ENCODE assay signal across 22 mouse cellular contexts in genomic region chr15:98673732-98674131, GRCm38 (mm10). TPM values are rescaled to one million over a fixed set of nuclear protein-coding genes. Genes with fewer than 3 reads are reported as not detected.
DNase-seq lines count a peak whose midpoint lies in the region; ATAC-seq and TF ChIP-seq lines count a peak whose summit lies in the region.
"Had no signal": no experiment of that assay in that cellular context is flagged by ENCODE, and none has a peak within 500 bp of the region (broad histone marks: within the 10 kb centered on the region; RNA-seq: fewer than 3 reads in every experiment).

No protein-coding gene starts in this region.

- peak; percentile 65 for DNase-seq in MN1 (ENCODE audit: low spot score)
- DNase-seq in hindbrain, postnatal 0 days (ENCODE audit: low spot score) = no peak
- no peak for DNase-seq in midbrain, postnatal 0 days (ENCODE audit: low spot score)
- DNase-seq in layer of hippocampus, adult 2 months (ENCODE audit: low spot score in 2 of 2) = no peak
- no peak for DNase-seq in B cell, adult 2 months
- DNase-seq in embryo, embryonic 11 days = no peak
- DNase-seq in cerebellum, adult 9-11 months = no peak
- DNase-seq: cerebellum, adult 11 months; cerebellum, postnatal 25 days; heart, postnatal 10 days; kidney, adult 8-10 months; kidney, postnatal 25 days; lung, adult 18-20 months; lung, postnatal 36 days; right cerebral cortex, postnatal 25 days had no signal

- peak overlapping the region; percentile 51; the same call in 1 of the 2 replicates for H3K4me3 ChIP-seq in forebrain, embryonic 15.5 days
- no peak overlapping the region for H3K4me3 ChIP-seq in hindbrain, postnatal 0 days (ENCODE audit: low read length)
- H3K4me3 ChIP-seq in midbrain, postnatal 0 days (ENCODE audit: low read depth, low read length) = no peak overlapping the region; the same call in 1 of the 2 replicates
- H3K4me3 ChIP-seq in layer of hippocampus, adult 2 months = no peak overlapping the region
- H3K4me3 ChIP-seq: erythroblast, embryonic 14.5 days; heart, embryonic 10.5 days; limb, embryonic 15.5 days had no signal

- WGBS in forebrain, embryonic 15.5 days = 79% methylated on average over 7 of the region's 7 CpGs
- WGBS in hindbrain, postnatal 0 days = 77% methylated on average over 7 of the region's 7 CpGs
- 77% methylated on average over 7 of the region's 7 CpGs for WGBS in midbrain, postnatal 0 days

- no peaks in the 10 kb centered on the region; the same call in 1 of the 2 replicates for H3K36me3 ChIP-seq in forebrain, embryonic 15.5 days
- H3K36me3 ChIP-seq in hindbrain, postnatal 0 days (ENCODE audit: insufficient read depth, low read length) = no peaks in the 10 kb centered on the region
- H3K36me3 ChIP-seq in midbrain, postnatal 0 days (ENCODE audit: insufficient read depth, low read length) = peaks cover 9% of the 10 kb centered on the region
- H3K36me3 ChIP-seq: heart, embryonic 10.5 days; limb, embryonic 15.5 days had no signal

- H3K4me1 ChIP-seq in forebrain, embryonic 15.5 days = peaks cover 38% of the 10 kb centered on the region
- H3K4me1 ChIP-seq in hindbrain, postnatal 0 days (ENCODE audit: insufficient read depth, low read length) = peaks cover 10% of the 10 kb centered on the region
- H3K4me1 ChIP-seq in midbrain, postnatal 0 days (ENCODE audit: insufficient read depth, low read length) = peaks cover 17% of the 10 kb centered on the region; the same call in 1 of the 2 replicates

- peak overlapping the region; percentile 54 for H3K27ac ChIP-seq in forebrain, embryonic 15.5 days (replicated peaks)
- H3K27ac ChIP-seq in hindbrain, postnatal 0 days = peak overlapping the region; percentile 60; the same call in 1 of the 2 replicates
- H3K27ac ChIP-seq in midbrain, postnatal 0 days (ENCODE audit: low read depth, low read length) = peak overlapping the region; percentile 63; the same call in 1 of the 2 replicates
- H3K27ac ChIP-seq in layer of hippocampus, adult 2 months = no peak overlapping the region
- H3K27ac ChIP-seq: limb, embryonic 15.5 days; stomach, postnatal 0 days had no signal

- H3K4me2 ChIP-seq in forebrain, embryonic 15.5 days (replicated peaks) = peak overlapping the region; percentile 99
- H3K4me2 ChIP-seq in hindbrain, postnatal 0 days (ENCODE audit: low read depth, low read length) = no peak overlapping the region
- peak overlapping the region; percentile 98; the same call in 1 of the 2 replicates for H3K4me2 ChIP-seq in midbrain, postnatal 0 days (ENCODE audit: low read depth, low read length, poor library complexity, severe bottlenecking)
- H3K4me2 ChIP-seq: limb, embryonic 15.5 days had no signal

- no peak for ATAC-seq in forebrain, embryonic 15.5 days (replicated peaks)
- ATAC-seq in hindbrain, postnatal 0 days = no peak
- ATAC-seq in midbrain, postnatal 0 days (ENCODE audit: low FRiP score) = no peak
- ATAC-seq: inflammation-experienced regulatory T-cells, adult 6 months had no signal

- H3K9ac ChIP-seq in forebrain, embryonic 15.5 days (replicated peaks) = no peak overlapping the region
- no peak overlapping the region for H3K9ac ChIP-seq in hindbrain, postnatal 0 days (replicated peaks; ENCODE audit: low read length)
- 0 out of 2 replicates have a peak overlapping the region, but pooled peaks have one; percentile 66 for H3K9ac ChIP-seq in midbrain, postnatal 0 days (replicated peaks; ENCODE audit: low read length, poor library complexity, severe bottlenecking)
- H3K9ac ChIP-seq: limb, embryonic 15.5 days had no signal

- no peaks in the 10 kb centered on the region for H3K9me3 ChIP-seq in forebrain, embryonic 15.5 days
- no peaks in the 10 kb centered on the region for H3K9me3 ChIP-seq in hindbrain, postnatal 0 days (ENCODE audit: low read length)
- H3K9me3 ChIP-seq in midbrain, postnatal 0 days (ENCODE audit: low read length) = no peaks in the 10 kb centered on the region
- H3K9me3 ChIP-seq: heart, embryonic 10.5 days; limb, embryonic 15.5 days had no signal

- TF ChIP-seq CTCF in hindbrain, postnatal 0 days (IDR thresholded peaks at IDR 0.05; ENCODE audit: low read depth) = no peak
- TF ChIP-seq CTCF in midbrain, postnatal 0 days (IDR thresholded peaks at IDR 0.05) = no peak
- TF ChIP-seq CTCF in layer of hippocampus, adult 2 months (conservative IDR thresholded peaks at IDR 0.05) = no peak

- no peaks in the 10 kb centered on the region for H3K27me3 ChIP-seq in forebrain, embryonic 15.5 days
- no peaks in the 10 kb centered on the region for H3K27me3 ChIP-seq in hindbrain, postnatal 0 days (ENCODE audit: insufficient read depth, low read length)
- H3K27me3 ChIP-seq in midbrain, postnatal 0 days (ENCODE audit: insufficient read depth, low read length) = no peaks in the 10 kb centered on the region

RNA-seq across cellular contexts. Expression of gene Rnd1, which starts 3.5 kb away (rescaled TPM):
- polyA plus RNA-seq in forebrain, embryonic 15.5 days (2015; fragmentation: Nextera tagmentation; extraction: Ambion mirVana) = 11.0 and 12.8 TPM in 2 replicates
- total RNA-seq in hindbrain, postnatal 0 days (2014; rRNA removed) = 22.3 and 26.7 TPM in 2 replicates
- polyA plus RNA-seq in hindbrain, postnatal 0 days (2015; fragmentation: Nextera tagmentation; extraction: Ambion mirVana) = 16.2 and 16.3 TPM in 2 replicates
- 34.5 and 42.9 TPM in 2 replicates for total RNA-seq in midbrain, postnatal 0 days (2014; rRNA removed)
- polyA plus RNA-seq in midbrain, postnatal 0 days (2015; fragmentation: Nextera tagmentation; extraction: Ambion mirVana) = 20.7 and 24.9 TPM in 2 replicates
- 1 to 10 TPM; 6.4 to 6.9 TPM for total RNA-seq in layer of hippocampus, adult 2 months (2021)
- polyA plus RNA-seq: erythroblast, embryonic 14.5 days had no signal

RNA-seq across cellular contexts. Expression of gene Ddx23, which starts 11.0 kb away (rescaled TPM):
- 23.5 and 25.0 TPM in 2 replicates for polyA plus RNA-seq in forebrain, embryonic 15.5 days (2015; fragmentation: Nextera tagmentation; extraction: Ambion mirVana)
- 52.9 and 68.7 TPM in 2 replicates for total RNA-seq in hindbrain, postnatal 0 days (2014; rRNA removed)
- 20.1 and 23.4 TPM in 2 replicates for polyA plus RNA-seq in hindbrain, postnatal 0 days (2015; fragmentation: Nextera tagmentation; extraction: Ambion mirVana)
- total RNA-seq in midbrain, postnatal 0 days (2014; rRNA removed) = 46.7 and 50.5 TPM in 2 replicates
- polyA plus RNA-seq in midbrain, postnatal 0 days (2015; fragmentation: Nextera tagmentation; extraction: Ambion mirVana) = 14.0 and 20.5 TPM in 2 replicates
- 10 to 100 TPM; 79.7 to 87.4 TPM for total RNA-seq in layer of hippocampus, adult 2 months (2021)

RNA-seq across cellular contexts. Expression of gene Ccdc65, which starts 34.3 kb away (rescaled TPM):
- 2.3 and 4.3 TPM in 2 replicates for polyA plus RNA-seq in forebrain, embryonic 15.5 days (2015; fragmentation: Nextera tagmentation; extraction: Ambion mirVana)
- total RNA-seq in hindbrain, postnatal 0 days (2014; rRNA removed) = 2.6 and 3.7 TPM in 2 replicates
- 7.7 and 10.4 TPM in 2 replicates for polyA plus RNA-seq in hindbrain, postnatal 0 days (2015; fragmentation: Nextera tagmentation; extraction: Ambion mirVana)
- total RNA-seq in midbrain, postnatal 0 days (2014; rRNA removed) = 6.9 and 9.1 TPM in 2 replicates
- 11.4 and 12.3 TPM in 2 replicates for polyA plus RNA-seq in midbrain, postnatal 0 days (2015; fragmentation: Nextera tagmentation; extraction: Ambion mirVana)
- total RNA-seq in layer of hippocampus, adult 2 months (2021) = 1 to 10 TPM; 6.7 to 9.5 TPM
- total RNA-seq: gastrocnemius, postnatal 4 days had no signal
- polyA plus RNA-seq: erythroblast, embryonic 14.5 days; inflammation-experienced regulatory T-cells, adult 6 months had no signal

RNA-seq across cellular contexts. Expression of gene Cacnb3, which starts 43.1 kb away (rescaled TPM):
- 134 and 138 TPM in 2 replicates for polyA plus RNA-seq in forebrain, embryonic 15.5 days (2015; fragmentation: Nextera tagmentation; extraction: Ambion mirVana)
- total RNA-seq in hindbrain, postnatal 0 days (2014; rRNA removed) = 166 and 183 TPM in 2 replicates
- 75.0 and 83.1 TPM in 2 replicates for polyA plus RNA-seq in hindbrain, postnatal 0 days (2015; fragmentation: Nextera tagmentation; extraction: Ambion mirVana)
- 211 and 239 TPM in 2 replicates for total RNA-seq in midbrain, postnatal 0 days (2014; rRNA removed)
- 150 and 155 TPM in 2 replicates for polyA plus RNA-seq in midbrain, postnatal 0 days (2015; fragmentation: Nextera tagmentation; extraction: Ambion mirVana)
- total RNA-seq in layer of hippocampus, adult 2 months (2021) = 100 to 1,000 TPM; 207 to 212 TPM
- polyA plus RNA-seq: erythroblast, embryonic 14.5 days had no signal

RNA-seq across cellular contexts. Expression of gene Fkbp11, which starts 54.3 kb away (rescaled TPM):
- 3.5 and 3.6 TPM in 2 replicates for polyA plus RNA-seq in forebrain, embryonic 15.5 days (2015; fragmentation: Nextera tagmentation; extraction: Ambion mirVana)
- total RNA-seq in hindbrain, postnatal 0 days (2014; rRNA removed) = 6.4 and 10.6 TPM in 2 replicates
- polyA plus RNA-seq in hindbrain, postnatal 0 days (2015; fragmentation: Nextera tagmentation; extraction: Ambion mirVana) = 5.0 and 6.6 TPM in 2 replicates
- total RNA-seq in midbrain, postnatal 0 days (2014; rRNA removed) = 1.0 and 2.8 TPM in 2 replicates
- polyA plus RNA-seq in midbrain, postnatal 0 days (2015; fragmentation: Nextera tagmentation; extraction: Ambion mirVana) = 4.4 and 5.4 TPM in 2 replicates
- 1 to 10 TPM in 1 of 2 experiments, under 1 TPM in 1; 0.66 to 1.3 TPM for total RNA-seq in layer of hippocampus, adult 2 months (2021)
